Mouse (Mus musculus): ENCODE data around the gene Rbfox2.

GRCm38 (mm10) chr15:77036320-77036988, 270.4 kb downstream of the Rbfox2 start:
- TF ChIP-seq GABPA (IDR thresholded peaks at IDR 0.05; ENCODE audit: insufficient replicate concordance, low read depth, low read length): no peak
- TF ChIP-seq CTCF (conservative IDR thresholded peaks at IDR 0.05 in 1 of 2, IDR thresholded peaks at IDR 0.05 in 1 of 2; ENCODE audit: low read depth in 2 of 2, low read length in 2 of 2): no peak
- no peak for TF ChIP-seq HCFC1 (IDR thresholded peaks at IDR 0.05; ENCODE audit: low read depth, low read length)
- TF ChIP-seq SMC3 (IDR thresholded peaks at IDR 0.05; ENCODE audit: low read depth, low read length): no peak
- no peak for TF ChIP-seq ETS1 (conservative IDR thresholded peaks at IDR 0.05; ENCODE audit: low read depth, low read length)
- no peak for TF ChIP-seq POLR2A (IDR thresholded peaks at IDR 0.05; ENCODE audit: low read depth, low read length)
- TF ChIP-seq KAT2A (IDR thresholded peaks at IDR 0.05; ENCODE audit: insufficient replicate concordance, low read length): no peak
- TF ChIP-seq ZC3H11A (IDR thresholded peaks at IDR 0.05; ENCODE audit: low read depth, low read length): no peak
